Mouse (Mus musculus) embryo, embryonic 11 days (tissue): Measurements from ENCODE around the gene Prune1.
A peak's percentile ranks its signal among the peaks of the same experiment; 100 is the strongest.

Experiments used
- DNase-seq: peaks from one replicate; pipeline ENCODE4 v3.0.0-alpha.2; 2015

The Prune1 gene

GRCm38 (mm10) chr3:95275161-95275560, 6.7 kb downstream of the Prune1 start:
- DNase-seq, result no peak

GRCm38 (mm10) chr3:95274453-95274852, 7.4 kb downstream of the Prune1 start:
- no peak for DNase-seq

DNA sequence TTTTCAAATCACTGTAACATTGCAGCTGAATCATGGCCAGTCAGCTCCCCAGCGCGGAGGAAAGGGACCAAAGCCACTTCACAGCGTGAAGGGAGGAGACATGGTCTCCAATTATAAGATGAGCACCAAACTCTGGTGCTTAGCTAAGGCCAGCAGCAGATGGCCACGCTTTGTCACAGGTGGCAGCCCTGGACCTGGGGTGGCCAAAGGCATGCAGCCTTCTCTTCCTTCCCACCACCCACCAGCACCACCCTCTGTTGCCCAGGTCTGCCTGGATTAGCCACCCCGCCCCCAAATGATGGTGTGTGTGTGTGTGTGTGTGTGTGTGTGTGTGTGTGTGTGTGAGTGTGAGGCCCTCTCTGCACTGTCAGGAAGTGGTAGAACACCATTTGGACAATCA, 8.4 kb downstream of the Prune1 start:
- no peak for DNase-seq

- no peak for DNase-seq
Observed at GRCm38 (mm10) chr3:95270766-95271364, 11.0 kb downstream of the Prune1 start.

- DNase-seq, result no peak
Observed at GRCm38 (mm10) chr3:95269789-95270188, 12.1 kb downstream of the Prune1 start.

- no peak for DNase-seq
Observed at GRCm38 (mm10) chr3:95267855-95268254, 14.0 kb downstream of the Prune1 start.

- DNase-seq, result no peak
Observed at GRCm38 (mm10) chr3:95266052-95266451, 15.8 kb downstream of the Prune1 start.

DNA sequence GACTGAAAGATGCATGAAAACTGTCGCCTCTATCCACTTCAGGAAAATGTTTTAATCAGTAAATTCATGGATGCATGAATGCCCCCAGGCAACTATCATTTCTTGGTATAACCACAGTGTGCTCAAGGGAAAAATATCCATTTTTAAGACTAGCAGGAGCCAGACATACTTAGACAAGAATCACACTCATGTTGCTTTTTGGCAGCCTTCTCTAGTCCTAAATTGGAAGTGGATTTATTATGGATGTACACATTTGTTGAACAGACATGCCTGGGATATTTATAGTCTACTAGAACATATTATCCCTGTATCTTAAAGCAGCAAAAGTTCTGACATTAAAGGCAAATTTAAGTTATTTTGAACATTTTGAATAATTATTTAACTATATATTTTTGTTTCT, 17.2 kb downstream of the Prune1 start:
- DNase-seq, result no peak

- DNase-seq, result peak; percentile 80
Observed at GRCm38 (mm10) chr3:95263089-95263739, 18.7 kb downstream of the Prune1 start.

DNA sequence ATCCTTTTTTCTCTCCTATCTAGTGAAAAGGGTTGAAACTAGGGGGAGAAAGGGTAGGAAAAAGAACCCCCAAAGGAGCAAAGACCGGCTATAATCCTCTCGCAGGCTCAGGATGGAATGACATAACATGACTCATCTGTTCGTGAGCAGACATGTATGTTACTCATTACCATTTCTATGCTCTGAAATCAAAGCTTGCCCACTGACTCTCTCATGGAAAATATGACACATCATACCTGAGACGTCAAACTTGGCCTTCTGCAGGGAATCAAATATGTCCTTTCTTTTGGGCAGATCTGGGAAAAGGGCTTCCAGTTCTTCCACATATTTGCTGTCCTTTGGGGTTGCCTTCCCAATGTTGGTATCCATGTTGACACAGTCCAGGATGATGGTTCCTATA, 19.9 kb downstream of the Prune1 start:
- no peak for DNase-seq

GRCm38 (mm10) chr3:95256931-95257330, 24.9 kb downstream of the Prune1 start:
- no peak for DNase-seq

- DNase-seq, result no peak
Observed at GRCm38 (mm10) chr3:95250783-95251424, 31.0 kb downstream of the Prune1 start, which contains the start of gene Bnipl. Gene Bnipl (minus strand): TSS chr3:95251193.

- no peak for DNase-seq
Observed at GRCm38 (mm10) chr3:95250361-95250760, 31.5 kb downstream of the Prune1 start.

DNA sequence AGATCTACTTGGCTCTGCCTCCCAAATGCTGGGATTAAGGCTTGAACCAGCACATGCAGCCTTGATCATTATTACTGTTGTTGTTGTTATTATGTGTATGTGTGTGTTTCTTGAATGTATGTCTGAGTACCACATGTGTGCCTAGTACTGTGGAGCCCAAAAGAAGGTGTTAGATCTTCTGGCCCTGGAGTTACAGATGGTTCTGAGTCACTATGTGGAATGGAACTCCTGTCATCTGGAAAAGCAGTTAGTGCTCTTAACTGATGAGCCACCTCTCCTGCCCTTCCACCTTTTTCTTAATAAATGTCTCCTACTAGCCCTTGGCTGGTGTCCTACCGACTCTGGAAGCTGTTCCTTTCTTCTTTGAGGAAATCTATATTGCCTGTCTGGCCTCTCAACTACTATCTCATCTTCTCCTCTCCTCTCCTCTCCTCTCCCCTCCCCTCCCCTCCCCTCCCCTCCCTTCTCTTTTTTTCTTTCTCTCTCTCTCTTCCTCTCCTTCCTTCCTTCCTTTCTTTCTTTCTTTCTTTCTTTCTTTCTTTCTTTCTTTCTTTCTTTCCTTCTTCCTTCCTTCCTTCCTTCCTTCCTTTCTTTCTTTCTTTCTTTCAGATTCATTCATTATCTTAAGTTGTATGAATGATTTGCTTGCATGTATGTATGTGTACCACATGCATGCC, 34.1 kb downstream of the Prune1 start:
- no peak for DNase-seq

- DNase-seq, result no peak
Observed at GRCm38 (mm10) chr3:95246465-95247231, 35.2 kb downstream of the Prune1 start.

DNA sequence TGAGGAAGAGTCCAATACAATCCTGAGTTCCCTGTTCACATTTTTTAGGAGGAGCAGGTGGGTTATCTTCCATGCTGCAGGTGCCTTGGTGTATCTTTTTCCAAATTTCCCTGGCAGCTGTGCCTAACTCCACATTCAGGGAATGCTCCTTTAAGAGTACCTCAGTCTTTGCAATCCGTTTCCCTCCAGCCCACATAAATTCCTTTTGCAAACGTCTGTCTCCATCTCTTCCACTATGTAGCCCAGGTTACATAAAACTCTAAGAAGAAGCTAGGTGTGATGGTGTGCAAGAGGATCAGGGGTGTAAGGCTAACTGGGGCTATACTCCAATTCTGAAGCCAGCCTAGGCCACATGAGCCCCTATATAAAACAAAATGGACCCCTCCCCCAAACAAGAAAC, 38.8 kb downstream of the Prune1 start:
- DNase-seq, result no peak

DNA sequence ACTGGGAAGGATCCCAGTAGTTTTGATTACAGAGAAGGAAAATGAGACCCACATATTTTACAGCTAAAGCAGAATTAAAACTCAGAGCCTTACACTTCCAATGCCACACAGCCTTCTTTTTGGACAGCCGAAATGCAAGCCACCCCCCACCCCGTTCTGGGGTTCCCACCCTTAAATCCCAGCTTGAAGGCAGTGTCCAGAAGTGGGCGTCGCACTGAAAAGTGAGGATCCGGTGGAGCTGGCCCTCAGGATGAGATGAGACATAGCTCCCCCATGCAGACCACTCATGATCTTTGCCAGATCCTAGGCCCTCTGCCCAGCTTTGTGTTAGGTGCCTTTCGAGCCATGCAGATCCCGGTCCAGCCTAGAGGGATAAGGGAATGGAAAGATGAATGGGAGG, 40.4 kb downstream of the Prune1 start, which contains the start of gene Gm128:
TSS of gene Gm128 (minus strand) at position 101 of the 400 bp plus-strand sequence.
- DNase-seq, result no peak

- peak; percentile 35 for DNase-seq
Observed at GRCm38 (mm10) chr3:95240900-95241299, 41.0 kb downstream of the Prune1 start.

- no peak for DNase-seq
Observed at GRCm38 (mm10) chr3:95239971-95240370, 41.9 kb downstream of the Prune1 start.

DNA sequence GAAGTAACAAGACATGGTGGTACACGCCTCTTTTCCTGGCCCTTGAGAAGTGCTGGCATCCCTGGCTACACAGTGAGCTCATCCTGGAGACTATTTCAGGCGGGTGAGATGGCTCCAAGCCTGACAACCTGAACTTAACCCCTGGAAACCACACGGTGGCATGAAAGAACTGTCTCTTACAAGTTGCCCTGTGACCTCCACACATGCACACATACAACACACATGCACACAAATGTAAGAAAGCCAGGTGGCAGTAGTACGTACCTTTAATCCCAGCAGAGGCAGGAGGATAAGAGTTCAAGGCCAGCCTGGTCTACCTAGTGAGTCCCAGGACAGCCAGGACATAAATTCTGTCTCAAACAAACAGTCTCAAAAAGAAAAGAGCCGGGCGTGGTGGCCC, 42.9 kb downstream of the Prune1 start:
- no peak for DNase-seq

DNA sequence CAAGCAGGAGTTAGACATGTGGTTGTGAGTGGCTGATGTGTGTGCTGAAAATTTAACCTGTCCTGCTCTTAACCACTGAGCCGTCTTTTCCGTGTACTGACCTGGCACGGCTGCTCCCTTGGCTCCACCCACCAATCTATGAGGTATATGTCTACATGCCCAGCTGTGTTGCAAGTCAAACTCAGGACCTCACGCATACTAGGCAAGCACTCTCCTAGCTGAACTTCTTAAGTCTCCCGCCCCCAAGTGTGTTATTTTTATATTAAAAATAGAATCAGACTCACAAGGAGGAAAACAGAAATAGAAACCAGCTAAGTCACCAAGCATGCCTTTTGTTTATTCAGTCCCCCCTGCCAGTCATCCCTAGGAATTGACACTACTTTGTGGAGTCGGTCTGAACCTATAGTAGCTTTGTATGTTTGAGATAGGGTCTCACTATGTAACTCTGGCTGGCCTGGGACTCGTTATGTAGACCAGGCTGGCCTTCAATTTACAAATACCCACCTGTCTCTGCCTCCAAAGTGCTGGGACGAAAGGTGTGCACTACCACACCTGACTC, 44.3 kb downstream of the Prune1 start:
- DNase-seq, result no peak
